Mouse (Mus musculus) inflammation-experienced regulatory T-cells, adult 6 months (primary cell): ENCODE results near the gene Nup43. TPM values are rescaled to one million over a fixed set of nuclear protein-coding genes. Genes with fewer than 3 reads are reported as not detected.
"Not testable (repeated sequence)": the region's sequence is repeated elsewhere in the genome, so short reads cannot be mapped to it uniquely, and the experiment has no call there.

Experiments used
- ATAC-seq: one replicate; pipeline ENCODE4 v1.8.0; 2017
- polyA plus RNA-seq, 3 experiments: library from polyadenylated mRNA; unstranded; fragments of 100-300 nt; shearing (Covaris generic); gene quantifications; one replicate each; pipeline ENCODE4 v1.2.1; 2017

Nup43 gene
- 10 to 100 TPM; 25.7 to 33.5 (median 27.4) TPM for polyA plus RNA-seq

GRCm38 (mm10) chr10:7667342-7667802 is at the start of gene Nup43:
Gene Nup43, plus strand, starts transcription at chr10:7667503.
- ATAC-seq, result peak; percentile 86

- not testable (repeated sequence) for ATAC-seq
These were observed 49.7 kb upstream of the Nup43 start for GRCm38 (mm10) chr10:7617556-7617955.

GRCm38 (mm10) chr10:7619821-7620241 is 47.5 kb upstream of the Nup43 start:
- ATAC-seq, result no peak

- ATAC-seq, result no peak
These were observed 46.6 kb upstream of the Nup43 start for GRCm38 (mm10) chr10:7620723-7621122.

GRCm38 (mm10) chr10:7622378-7622777 is 44.9 kb upstream of the Nup43 start:
- ATAC-seq, result no peak

GRCm38 (mm10) chr10:7623861-7624518 is 43.3 kb upstream of the Nup43 start:
- no peak for ATAC-seq

GRCm38 (mm10) chr10:7629092-7629491 is 38.2 kb upstream of the Nup43 start:
- no peak for ATAC-seq

- no peak for ATAC-seq
These were observed 37.0 kb upstream of the Nup43 start for GRCm38 (mm10) chr10:7630286-7630685.

GRCm38 (mm10) chr10:7630951-7631720 is 36.2 kb upstream of the Nup43 start:
- no peak for ATAC-seq

- ATAC-seq, result no peak
These were observed 26.9 kb upstream of the Nup43 start for GRCm38 (mm10) chr10:7640366-7640765.

GRCm38 (mm10) chr10:7645911-7646310 is 21.4 kb upstream of the Nup43 start:
- ATAC-seq, result no peak

- ATAC-seq, result no peak
These were observed 18.2 kb upstream of the Nup43 start for GRCm38 (mm10) chr10:7649059-7649458.

GRCm38 (mm10) chr10:7651057-7651456 is 16.2 kb upstream of the Nup43 start:
- no peak for ATAC-seq

- peak; percentile 44 for ATAC-seq
These were observed 4.7 kb upstream of the Nup43 start for GRCm38 (mm10) chr10:7662471-7663141.

- ATAC-seq, result peak; percentile 59
These were observed 3.9 kb upstream of the Nup43 start for GRCm38 (mm10) chr10:7663159-7664026.

- no peak for ATAC-seq
These were observed 3.2 kb upstream of the Nup43 start for GRCm38 (mm10) chr10:7664027-7664526.

GRCm38 (mm10) chr10:7664889-7665288 is 2.4 kb upstream of the Nup43 start:
- no peak for ATAC-seq

GRCm38 (mm10) chr10:7673673-7674072 is 6.4 kb downstream of the Nup43 start:
- ATAC-seq, result peak; percentile 98

GRCm38 (mm10) chr10:7680731-7681301 is 13.5 kb downstream of the Nup43 start, which contains the start of the genes Pcmt1 and Lats1:
Gene Pcmt1, minus strand, starts transcription at chr10:7681136.
Gene Lats1, plus strand, starts transcription at chr10:7681214.
- ATAC-seq, result peak; percentile 79

- ATAC-seq, result peak; percentile 71
These were observed 14.2 kb downstream of the Nup43 start for GRCm38 (mm10) chr10:7681343-7682025.

- ATAC-seq, result no peak
These were observed 14.9 kb downstream of the Nup43 start for GRCm38 (mm10) chr10:7682249-7682648.
